Mouse (Mus musculus) hindbrain, embryonic 10.5 days (tissue): ENCODE measurements around the gene Slco3a1. TPM values are rescaled to one million over a fixed set of nuclear protein-coding genes. Genes with fewer than 3 reads are reported as not detected.

Experiments used
- DNase-seq: peaks from one replicate; pipeline ENCODE4 v3.0.0-alpha.2; 2017; ENCODE audit warnings: low spot score
- H3K27ac ChIP-seq: fragments of 300-500 bp; sonication (generic); 2 replicates; pipeline ENCODE4 v1.5.1; 2016; ENCODE audit warnings: mild to moderate bottlenecking, moderate library complexity
- H3K27me3 ChIP-seq: fragments of 300-500 bp; sonication (generic); 2 replicates; pipeline ENCODE4 v1.6.1; 2016; ENCODE audit warnings: mild to moderate bottlenecking; ENCODE audit not compliant: poor library complexity, insufficient read depth, severe bottlenecking
- H3K36me3 ChIP-seq: fragments of 300-500 bp; sonication (generic); 2 replicates; pipeline ENCODE4 v1.6.1; 2016; ENCODE audit warnings: mild to moderate bottlenecking, moderate library complexity
- H3K4me1 ChIP-seq: fragments of 300-500 bp; sonication (generic); replicated peaks from 2 replicates; pipeline ENCODE4 v1.6.1; 2016; ENCODE audit warnings: mild to moderate bottlenecking
- H3K4me3 ChIP-seq: fragments of 300-500 bp; sonication (generic); 2 replicates; pipeline ENCODE4 v1.5.1; 2016; ENCODE audit warnings: mild to moderate bottlenecking, moderate library complexity
- H3K9me3 ChIP-seq: fragments of 300-500 bp; sonication (generic); 2 replicates; pipeline ENCODE4 v1.6.1; 2016; ENCODE audit warnings: mild to moderate bottlenecking, moderate library complexity
- WGBS: fragments of 180-500 bp; shearing (Covaris S2); methylation state at CpG from one replicate; pipeline ENCODE4 v1.1.7; 2016; 5-methylcytosine and 5-hydroxymethylcytosine counted together
- polyA plus RNA-seq: library from polyadenylated mRNA; unstranded; fragments of >200 nt; fragmentation: Nextera tagmentation; extraction: Ambion mirVana; gene quantifications from 2 replicates; pipeline ENCODE4 v1.2.1, GENCODE M21; 2016

Gene Slco3a1
- polyA plus RNA-seq, 1 experiment from 2014 or later = 10.1 TPM

DNA sequence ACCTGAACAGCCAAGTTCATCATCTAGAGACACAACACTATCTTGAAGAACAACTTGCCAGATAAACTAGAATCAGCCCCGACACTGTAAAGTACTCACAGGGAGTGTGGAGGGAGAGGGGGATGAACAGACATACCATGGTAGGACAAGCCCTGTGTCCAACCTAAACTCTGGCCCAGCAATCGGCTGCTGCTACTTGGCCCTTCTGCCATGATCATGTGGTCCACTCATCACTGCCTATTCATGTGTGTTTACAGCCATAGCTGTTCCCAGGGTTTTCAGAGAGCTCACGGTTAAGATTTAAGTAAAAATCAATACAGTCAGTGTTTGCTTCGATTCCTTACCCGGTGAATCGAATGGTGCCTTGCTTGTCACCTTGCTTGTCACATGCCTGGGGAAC lies 7.9 kb downstream of the Slco3a1 start:
- peaks cover 6% of the 10 kb centered on the region for H3K27me3 ChIP-seq
- DNase-seq = no peak
- H3K4me1 ChIP-seq = peaks cover 17% of the 10 kb centered on the region
- H3K4me3 ChIP-seq = no peak overlapping the region
- H3K9me3 ChIP-seq = no peaks in the 10 kb centered on the region
- no peak overlapping the region for H3K27ac ChIP-seq
- WGBS = 89% methylated on average over 6 of the region's 6 CpGs
- H3K36me3 ChIP-seq = no peaks in the 10 kb centered on the region

- no peak overlapping the region for H3K27ac ChIP-seq
- peaks cover 9% of the 10 kb centered on the region for H3K4me1 ChIP-seq
- H3K9me3 ChIP-seq = no peaks in the 10 kb centered on the region
- H3K36me3 ChIP-seq = no peaks in the 10 kb centered on the region
- no peak for DNase-seq
- 76% methylated on average over 6 of the region's 6 CpGs for WGBS
- H3K27me3 ChIP-seq = no peaks in the 10 kb centered on the region
- H3K4me3 ChIP-seq = no peak overlapping the region
Observed at GRCm38 (mm10) chr7:74545498-74545990, 9.0 kb downstream of the Slco3a1 start.

DNA sequence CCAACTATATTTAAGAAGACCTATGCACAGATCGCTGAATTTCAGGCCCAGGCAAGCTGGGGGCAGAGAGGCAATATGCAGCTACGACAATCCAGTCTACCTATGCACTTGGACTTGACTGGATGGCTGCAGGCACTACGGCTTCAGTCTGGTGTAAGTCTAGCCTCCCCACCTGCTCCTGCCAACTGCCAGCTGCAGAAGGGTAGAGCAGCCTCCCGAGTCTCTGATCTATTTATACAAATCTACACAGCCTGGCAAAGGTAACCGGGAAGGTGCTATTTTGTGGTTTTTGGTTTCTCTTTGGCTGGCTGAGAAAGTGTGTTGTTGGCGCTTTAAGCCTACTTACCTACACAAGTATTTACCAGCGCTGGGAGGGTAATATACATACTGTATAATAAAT lies 10.3 kb downstream of the Slco3a1 start:
- no peak overlapping the region for H3K27ac ChIP-seq
- H3K27me3 ChIP-seq = no peaks in the 10 kb centered on the region
- H3K9me3 ChIP-seq = no peaks in the 10 kb centered on the region
- 86% methylated on average over 7 of the region's 7 CpGs for whole genome bisulfite sequencing
- no peaks in the 10 kb centered on the region for H3K36me3 ChIP-seq
- H3K4me3 ChIP-seq = no peak overlapping the region
- DNase-seq = no peak
- no peaks in the 10 kb centered on the region for H3K4me1 ChIP-seq

GRCm38 (mm10) chr7:74541958-74542357 lies 12.6 kb downstream of the Slco3a1 start:
- WGBS = 72% methylated on average over 4 of the region's 4 CpGs
- H3K4me3 ChIP-seq = no peak overlapping the region
- no peaks in the 10 kb centered on the region for H3K9me3 ChIP-seq
- no peaks in the 10 kb centered on the region for H3K27me3 ChIP-seq
- DNase-seq = no peak
- H3K36me3 ChIP-seq = no peaks in the 10 kb centered on the region
- no peaks in the 10 kb centered on the region for H3K4me1 ChIP-seq
- no peak overlapping the region for H3K27ac ChIP-seq

GRCm38 (mm10) chr7:74540933-74541725 lies 13.5 kb downstream of the Slco3a1 start:
- DNase-seq = no peak
- no peak overlapping the region for H3K27ac ChIP-seq
- 92% methylated on average over 7 of the region's 7 CpGs for WGBS
- no peaks in the 10 kb centered on the region for H3K27me3 ChIP-seq
- H3K9me3 ChIP-seq = no peaks in the 10 kb centered on the region
- no peaks in the 10 kb centered on the region for H3K4me1 ChIP-seq
- no peaks in the 10 kb centered on the region for H3K36me3 ChIP-seq
- no peak overlapping the region for H3K4me3 ChIP-seq

DNA sequence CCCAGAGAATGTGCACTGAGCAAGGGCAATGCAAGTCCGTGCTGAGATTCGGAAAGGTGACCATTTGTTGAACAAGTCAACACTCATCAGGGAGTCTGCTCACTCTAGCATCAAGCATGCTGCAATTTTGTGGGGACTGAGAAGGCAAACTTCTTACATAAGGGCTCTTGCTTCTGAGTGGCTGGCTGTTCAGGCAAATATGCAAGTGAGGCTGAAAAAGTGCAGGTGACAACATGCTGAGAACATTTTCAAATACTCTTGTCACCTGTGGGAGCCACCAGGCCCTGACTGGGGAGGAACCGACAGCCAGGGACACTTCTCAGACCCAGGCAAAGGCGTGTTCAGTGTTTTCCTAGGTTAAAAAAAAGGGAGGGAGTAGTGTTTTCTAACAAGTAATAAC lies 18.4 kb downstream of the Slco3a1 start:
- Histone ChIP-seq H3K27ac (no peak overlapping the region), H3K9me3 (no peaks in the 10 kb centered on the region), H3K4me3 (no peak overlapping the region), H3K4me1 (no peaks in the 10 kb centered on the region), H3K36me3 (no peaks in the 10 kb centered on the region), H3K27me3 (no peaks in the 10 kb centered on the region)
- DNase-seq = no peak
- 85% methylated on average over 4 of the region's 4 CpGs for WGBS

GRCm38 (mm10) chr7:74531468-74532097 lies 23.0 kb downstream of the Slco3a1 start:
- H3K4me3 ChIP-seq = no peak overlapping the region
- no peak overlapping the region for H3K27ac ChIP-seq
- no peaks in the 10 kb centered on the region for H3K36me3 ChIP-seq
- DNase-seq = no peak
- 82% methylated on average over 7 of the region's 7 CpGs for WGBS
- H3K4me1 ChIP-seq = no peaks in the 10 kb centered on the region
- no peaks in the 10 kb centered on the region for H3K9me3 ChIP-seq
- H3K27me3 ChIP-seq = peaks cover 11% of the 10 kb centered on the region

DNA sequence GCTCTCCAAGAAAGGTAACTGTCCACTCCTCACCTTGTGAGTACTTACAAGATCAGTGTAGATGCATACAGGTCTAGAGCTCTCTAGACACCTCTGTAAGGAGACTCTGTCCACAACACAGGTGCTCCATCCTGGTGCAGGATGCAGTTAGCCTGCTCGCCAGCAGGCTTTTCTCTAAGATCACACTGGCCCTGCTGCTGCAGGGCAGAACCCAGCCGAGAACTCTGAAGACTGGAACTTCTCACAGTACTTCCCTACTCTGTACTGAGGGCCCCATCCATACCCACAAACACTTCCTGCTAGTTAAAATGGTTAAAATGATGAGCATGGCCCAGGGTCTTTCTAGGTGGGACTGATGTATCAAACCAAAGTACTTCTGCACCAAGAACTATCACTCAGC lies 24.7 kb downstream of the Slco3a1 start:
- Histone ChIP-seq H3K4me1 (no peaks in the 10 kb centered on the region), H3K27ac (no peak overlapping the region), H3K9me3 (no peaks in the 10 kb centered on the region), H3K27me3 (peaks cover 28% of the 10 kb centered on the region), H3K4me3 (no peak overlapping the region), H3K36me3 (no peaks in the 10 kb centered on the region)
- DNase-seq = no peak
- WGBS = 78% methylated on average over 2 of the region's 2 CpGs

GRCm38 (mm10) chr7:74529183-74529757 lies 25.3 kb downstream of the Slco3a1 start:
- 73% methylated on average over 4 of the region's 4 CpGs for WGBS
- H3K27ac ChIP-seq = no peak overlapping the region

GRCm38 (mm10) chr7:74528182-74528581 lies 26.4 kb downstream of the Slco3a1 start:
- no peak for DNase-seq
- Histone ChIP-seq H3K4me1 (peaks cover 5% of the 10 kb centered on the region), H3K36me3 (no peaks in the 10 kb centered on the region), H3K27me3 (peaks cover 41% of the 10 kb centered on the region), H3K9me3 (no peaks in the 10 kb centered on the region), H3K4me3 (no peak overlapping the region), H3K27ac (no peak overlapping the region)
- 95% methylated on average over 5 of the region's 5 CpGs for WGBS

More at GRCm38 (mm10) chr7:74529183-74529757, 25.3 kb downstream of the Slco3a1 start:
- Histone ChIP-seq H3K4me3 (no peak overlapping the region), H3K27me3 (peaks cover 34% of the 10 kb centered on the region), H3K4me1 (peaks cover 2% of the 10 kb centered on the region; the same call in 1 of the 2 replicates), H3K36me3 (no peaks in the 10 kb centered on the region), H3K9me3 (no peaks in the 10 kb centered on the region)
- no peak for DNase-seq

GRCm38 (mm10) chr7:74527689-74528088 lies 26.9 kb downstream of the Slco3a1 start:
- no peaks in the 10 kb centered on the region for H3K9me3 ChIP-seq
- H3K27me3 ChIP-seq = peaks cover 41% of the 10 kb centered on the region
- 86% methylated on average over 6 of the region's 6 CpGs for WGBS
- no peak for DNase-seq
- no peak overlapping the region for H3K27ac ChIP-seq
- no peak overlapping the region for H3K4me3 ChIP-seq
- peaks cover 10% of the 10 kb centered on the region for H3K4me1 ChIP-seq
- no peaks in the 10 kb centered on the region for H3K36me3 ChIP-seq

GRCm38 (mm10) chr7:74526030-74526429 lies 28.6 kb downstream of the Slco3a1 start:
- H3K4me3 ChIP-seq = no peak overlapping the region
- WGBS = 90% methylated on average over 4 of the region's 4 CpGs
- H3K4me1 ChIP-seq = peaks cover 13% of the 10 kb centered on the region
- H3K27me3 ChIP-seq = peaks cover 56% of the 10 kb centered on the region
- no peaks in the 10 kb centered on the region for H3K9me3 ChIP-seq
- no peaks in the 10 kb centered on the region for H3K36me3 ChIP-seq
- DNase-seq = no peak
- H3K27ac ChIP-seq = no peak overlapping the region

- Histone ChIP-seq H3K27ac (no peak overlapping the region), H3K27me3 (peaks cover 59% of the 10 kb centered on the region), H3K36me3 (no peaks in the 10 kb centered on the region), H3K4me3 (no peak overlapping the region), H3K9me3 (no peaks in the 10 kb centered on the region), H3K4me1 (peaks cover 13% of the 10 kb centered on the region)
- DNase-seq = no peak
- 74% methylated on average over 2 of the region's 2 CpGs for WGBS
Observed at GRCm38 (mm10) chr7:74525586-74525985, 29.0 kb downstream of the Slco3a1 start.
